Mouse (Mus musculus): ENCODE measurements around the gene Slc4a3.

Gene Slc4a3

GRCm38 (mm10) chr1:75524679-75525078 lies 21.4 kb upstream of the Slc4a3 start:
- DNase-seq: no peak

- DNase-seq: no peak
Measured at GRCm38 (mm10) chr1:75530546-75530945, 15.5 kb upstream of the Slc4a3 start.

- no peak for DNase-seq
Measured at GRCm38 (mm10) chr1:75532280-75533172, 13.5 kb upstream of the Slc4a3 start.

- no peak for DNase-seq
Measured at GRCm38 (mm10) chr1:75533325-75534252, 12.5 kb upstream of the Slc4a3 start.

- DNase-seq: no peak
Measured at GRCm38 (mm10) chr1:75537587-75537986, 8.5 kb upstream of the Slc4a3 start.

- no peak for DNase-seq
Measured at GRCm38 (mm10) chr1:75538597-75539190, 7.4 kb upstream of the Slc4a3 start.

GRCm38 (mm10) chr1:75541496-75541895 lies 4.6 kb upstream of the Slc4a3 start:
- no peak for DNase-seq

GRCm38 (mm10) chr1:75544351-75544750 lies 1.7 kb upstream of the Slc4a3 start:
- DNase-seq: no peak

GRCm38 (mm10) chr1:75547351-75547750 lies 1.3 kb downstream of the Slc4a3 start:
- no peak for DNase-seq

- DNase-seq: no peak
Measured at GRCm38 (mm10) chr1:75548083-75548482, 2.0 kb downstream of the Slc4a3 start.

GRCm38 (mm10) chr1:75548871-75549270 lies 2.8 kb downstream of the Slc4a3 start:
- no peak for DNase-seq

GRCm38 (mm10) chr1:75549289-75550279 lies 3.5 kb downstream of the Slc4a3 start:
- no peak for DNase-seq

GRCm38 (mm10) chr1:75550586-75550985 lies 4.5 kb downstream of the Slc4a3 start:
- no peak for DNase-seq

- no peak for DNase-seq
Measured at GRCm38 (mm10) chr1:75555680-75556079, 9.6 kb downstream of the Slc4a3 start.

GRCm38 (mm10) chr1:75556143-75556781 lies 10.2 kb downstream of the Slc4a3 start:
- DNase-seq: no peak

GRCm38 (mm10) chr1:75557041-75557440 lies 11.0 kb downstream of the Slc4a3 start:
- DNase-seq: no peak

- DNase-seq: no peak
Measured at GRCm38 (mm10) chr1:75558388-75559178, 12.5 kb downstream of the Slc4a3 start.

- DNase-seq: peak; percentile 96
Measured at GRCm38 (mm10) chr1:75559212-75559925, 13.3 kb downstream of the Slc4a3 start.

GRCm38 (mm10) chr1:75560206-75560913 lies 14.3 kb downstream of the Slc4a3 start:
- no peak for DNase-seq
